Mouse (Mus musculus) embryonic facial prominence, embryonic 15.5 days (tissue): ENCODE results near the gene Pkn1. TPM values are rescaled to one million over a fixed set of nuclear protein-coding genes. Genes with fewer than 3 reads are reported as not detected.

Experiments
- ATAC-seq: fragments of 200-750 bp; cut with Nextera tagmentation; 2 replicates; pipeline ENCODE4 v1.8.0; 2017; ENCODE audit warnings: low read depth, moderate TSS enrichment; ENCODE audit not compliant: insufficient number of reproducible peaks, low FRiP score, low TSS enrichment
- H3K27ac ChIP-seq: fragments of 300-500 bp; sonication (generic); replicated peaks from 2 replicates; pipeline ENCODE4 v1.5.1; 2015; ENCODE audit warnings: mild to moderate bottlenecking, inconsistent platforms
- H3K27me3 ChIP-seq: fragments of 300-500 bp; sonication (generic); 2 replicates; pipeline ENCODE4 v1.6.1; 2015; ENCODE audit warnings: inconsistent platforms
- H3K36me3 ChIP-seq: fragments of 300-500 bp; sonication (generic); 2 replicates; pipeline ENCODE4 v1.6.1; 2015; ENCODE audit warnings: mild to moderate bottlenecking, inconsistent platforms
- H3K4me1 ChIP-seq: fragments of 300-500 bp; sonication (generic); 2 replicates; pipeline ENCODE4 v1.6.1; 2015; ENCODE audit warnings: inconsistent platforms
- H3K4me2 ChIP-seq: fragments of 300-500 bp; sonication (generic); replicated peaks from 2 replicates; pipeline ENCODE4 v1.6.1; 2015; ENCODE audit warnings: mild to moderate bottlenecking, inconsistent platforms
- H3K4me3 ChIP-seq: fragments of 300-500 bp; sonication (generic); replicated peaks from 2 replicates; pipeline ENCODE4 v1.5.1; 2015; ENCODE audit warnings: mild to moderate bottlenecking, inconsistent platforms
- H3K9ac ChIP-seq: fragments of 300-500 bp; sonication (generic); 2 replicates; pipeline ENCODE4 v1.6.1; 2015; ENCODE audit warnings: inconsistent platforms
- H3K9me3 ChIP-seq: fragments of 300-500 bp; sonication (generic); replicated peaks from 2 replicates; pipeline ENCODE4 v1.6.1; 2016; ENCODE audit warnings: inconsistent platforms
- WGBS: fragments of 180-500 bp; shearing (Covaris S2); methylation state at CpG from one replicate; pipeline ENCODE4 v1.1.7; 2015; 5-methylcytosine and 5-hydroxymethylcytosine counted together
- polyA plus RNA-seq: library from polyadenylated mRNA; unstranded; fragments of >200 nt; fragmentation: Nextera tagmentation; extraction: Ambion mirVana; gene quantifications from 2 replicates; pipeline ENCODE4 v1.2.1, GENCODE M21; 2015

Pkn1 gene
- polyA plus RNA-seq, 1 experiment from 2014 or later: 23.7 TPM

DNA sequence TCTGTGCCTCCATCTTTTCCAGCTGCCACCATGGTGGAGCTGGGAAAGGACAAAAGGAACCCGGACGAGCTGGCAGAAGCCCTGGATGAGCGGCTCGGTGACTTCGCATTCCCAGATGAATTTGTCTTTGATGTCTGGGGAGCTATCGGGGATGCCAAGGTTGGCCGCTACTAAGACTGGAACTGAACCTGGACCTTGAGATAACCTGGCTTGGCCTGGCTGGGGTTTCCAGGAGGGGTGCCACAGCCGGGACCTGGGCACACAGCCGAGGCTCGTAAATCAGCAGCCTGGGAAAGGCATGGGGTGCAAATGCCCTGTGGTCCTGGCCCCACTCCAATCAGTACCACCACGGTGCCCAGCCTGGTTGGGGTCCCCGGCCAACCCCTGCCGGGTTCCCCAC lies 34.9 kb downstream of the Pkn1 start:
- WGBS: 86% methylated on average over 13 of the region's 13 CpGs
- ATAC-seq: no peak

DNA sequence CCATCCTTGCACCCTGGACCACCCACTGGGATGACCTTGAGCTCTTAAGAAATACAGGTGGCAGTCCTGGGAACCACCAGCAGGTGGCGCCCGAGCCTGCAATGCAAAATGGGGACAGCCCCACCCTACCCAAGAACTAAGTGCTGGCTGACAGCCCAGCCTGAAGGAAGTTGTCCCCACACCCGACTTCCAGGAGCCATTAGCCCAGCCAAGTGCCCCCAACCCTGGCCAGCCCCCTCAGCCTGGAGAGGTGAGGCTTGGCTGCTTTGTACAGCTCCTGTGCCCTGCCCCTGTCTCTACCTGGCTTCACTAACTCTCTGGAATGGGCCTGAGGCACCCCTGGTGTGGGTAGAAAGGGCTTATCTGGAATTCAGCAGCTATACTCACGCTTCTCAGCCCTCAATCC lies 36.6 kb downstream of the Pkn1 start:
- Histone ChIP-seq H3K27ac (peak overlapping the region; percentile 58), H3K4me1 (peaks cover 84% of the 10 kb centered on the region), H3K4me3 (no peak overlapping the region), H3K4me2 (0 out of 2 replicates have a peak overlapping the region, but pooled peaks have one; percentile 41), H3K9me3 (no peaks in the 10 kb centered on the region), H3K9ac (no peak overlapping the region), H3K36me3 (peaks cover 19% of the 10 kb centered on the region; the same call in 1 of the 2 replicates), H3K27me3 (no peaks in the 10 kb centered on the region)
- WGBS: 4% methylated on average over 4 of the region's 4 CpGs
- peak; percentile 31; the same call in 1 of the 2 replicates for ATAC-seq

More for the DNA sequence above, 34.9 kb downstream of the Pkn1 start:
- no peak overlapping the region for H3K4me3 ChIP-seq
- H3K9me3 ChIP-seq: no peaks in the 10 kb centered on the region
- peaks cover 14% of the 10 kb centered on the region; the same call in 1 of the 2 replicates for H3K36me3 ChIP-seq
- peak overlapping the region; percentile 85 for H3K27ac ChIP-seq
- H3K4me1 ChIP-seq: peaks cover 94% of the 10 kb centered on the region
- no peaks in the 10 kb centered on the region for H3K27me3 ChIP-seq
- no peak overlapping the region for H3K4me2 ChIP-seq
- no peak overlapping the region for H3K9ac ChIP-seq

DNA sequence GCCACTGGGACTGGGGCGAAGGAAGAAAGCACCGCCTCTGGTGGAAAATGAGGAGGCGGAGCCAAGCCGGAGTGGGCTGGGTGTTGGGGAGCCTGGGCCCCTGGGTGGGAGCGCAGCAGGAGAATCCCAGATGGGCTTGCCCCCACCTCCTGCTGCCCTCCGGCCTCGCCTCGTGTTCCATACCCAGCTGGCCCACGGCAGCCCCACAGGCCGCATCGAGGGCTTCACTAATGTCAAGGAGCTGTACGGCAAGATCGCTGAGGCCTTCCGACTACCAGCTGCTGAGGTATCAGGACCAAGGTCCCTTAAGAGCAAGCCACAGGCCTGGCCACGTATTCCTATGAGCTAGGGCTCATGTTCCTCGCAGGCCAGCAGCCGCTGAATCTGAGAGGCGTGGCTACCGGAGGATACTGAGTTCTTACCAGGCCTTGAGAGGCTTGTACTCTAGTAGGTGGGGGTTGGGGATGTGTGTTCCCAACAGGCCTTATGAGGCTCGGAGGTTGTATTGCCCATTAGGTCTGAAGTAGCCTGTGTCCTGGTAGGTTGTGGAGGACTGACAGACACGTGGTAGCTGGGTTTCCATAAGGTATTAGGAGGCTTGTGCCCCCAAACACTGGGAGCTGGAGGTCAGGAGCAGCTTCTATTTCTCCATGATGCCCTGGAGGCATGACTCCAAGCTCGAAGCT lies 37.8 kb downstream of the Pkn1 start:
- Histone ChIP-seq H3K36me3 (peaks cover 19% of the 10 kb centered on the region), H3K27me3 (no peaks in the 10 kb centered on the region), H3K9ac (peak overlapping the region; percentile 23; the same call in 1 of the 2 replicates), H3K4me3 (peak overlapping the region; percentile 22), H3K9me3 (no peaks in the 10 kb centered on the region), H3K4me1 (peaks cover 71% of the 10 kb centered on the region), H3K4me2 (peak overlapping the region; percentile 41), H3K27ac (peak overlapping the region; percentile 76)
- 9% methylated on average over 22 of the region's 22 CpGs for WGBS
- ATAC-seq: peak; percentile 21; the same call in 1 of the 2 replicates

DNA sequence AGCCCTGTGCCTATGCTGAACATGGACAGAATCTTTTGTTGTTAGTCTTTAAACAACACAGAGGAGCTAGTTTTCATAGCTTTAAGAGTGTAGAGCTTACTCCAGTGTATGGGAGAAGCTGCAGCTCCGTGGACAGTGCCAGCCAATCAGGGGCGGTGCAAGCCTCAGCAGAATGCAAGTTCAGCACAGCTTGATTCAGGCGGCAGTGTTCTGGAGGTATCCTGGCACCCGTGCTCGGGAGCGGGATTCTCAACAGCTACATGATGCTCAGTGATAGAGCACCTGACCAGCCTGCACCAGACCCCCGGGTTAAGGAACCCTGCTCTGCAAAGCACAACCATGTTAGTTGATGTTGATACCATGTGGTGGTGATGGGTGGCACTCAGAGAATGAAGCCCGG lies 38.4 kb downstream of the Pkn1 start:
- H3K27ac ChIP-seq: peak overlapping the region; percentile 76
- peak; percentile 16; the same call in 1 of the 2 replicates for ATAC-seq
- H3K9ac ChIP-seq: no peak overlapping the region; the same call in 1 of the 2 replicates
- H3K4me1 ChIP-seq: peaks cover 65% of the 10 kb centered on the region
- peak overlapping the region; percentile 41 for H3K4me2 ChIP-seq
- H3K36me3 ChIP-seq: peaks cover 22% of the 10 kb centered on the region
- H3K9me3 ChIP-seq: no peaks in the 10 kb centered on the region
- H3K27me3 ChIP-seq: no peaks in the 10 kb centered on the region
- H3K4me3 ChIP-seq: peak overlapping the region; percentile 22
- WGBS: 8% methylated on average over 8 of the region's 8 CpGs

DNA sequence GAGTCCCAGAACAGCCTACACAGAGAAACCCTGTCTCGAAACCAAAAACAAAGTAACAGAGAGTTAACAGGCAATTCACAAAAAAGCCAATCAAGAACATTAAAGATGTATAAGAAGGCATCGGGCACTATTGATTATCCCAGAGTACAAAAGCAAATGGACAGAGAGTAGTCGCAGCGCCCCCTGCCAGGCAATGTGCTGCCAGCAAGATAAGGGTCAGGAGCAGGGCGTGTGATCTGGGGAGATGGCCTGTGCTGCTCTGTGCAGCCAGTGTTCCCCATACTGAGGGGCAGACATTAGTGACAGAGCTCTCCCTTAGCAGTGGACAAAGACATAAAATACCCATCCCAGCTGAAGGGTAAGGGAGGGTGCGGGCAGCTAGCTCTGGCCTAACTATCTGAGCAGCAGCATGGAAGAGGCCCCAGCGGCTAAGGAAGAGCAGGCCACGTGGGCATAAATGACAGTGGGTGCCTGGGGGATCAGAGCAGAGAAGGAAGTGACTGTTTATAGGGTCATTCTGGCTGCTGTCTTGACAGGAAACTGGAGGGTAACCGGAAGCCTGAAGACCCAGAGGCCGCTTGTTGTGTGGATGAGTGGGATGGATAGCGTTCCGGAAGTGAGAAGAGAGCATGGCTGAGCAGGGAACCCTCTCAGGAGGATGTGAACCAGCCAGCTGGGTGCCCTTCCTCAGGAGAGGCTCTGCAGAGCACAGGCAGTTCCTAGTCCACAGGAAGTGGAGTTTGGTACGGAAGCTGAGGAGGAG lies 42.3 kb downstream of the Pkn1 start:
- Histone ChIP-seq H3K4me3 (no peak overlapping the region), H3K36me3 (peaks cover 13% of the 10 kb centered on the region; the same call in 1 of the 2 replicates), H3K4me1 (peaks cover 54% of the 10 kb centered on the region), H3K27ac (no peak overlapping the region; the same call in 1 of the 2 replicates), H3K9ac (no peak overlapping the region), H3K27me3 (no peaks in the 10 kb centered on the region), H3K4me2 (no peak overlapping the region), H3K9me3 (no peaks in the 10 kb centered on the region)
- WGBS: 70% methylated on average over 13 of the region's 13 CpGs
- ATAC-seq: no peak

DNA sequence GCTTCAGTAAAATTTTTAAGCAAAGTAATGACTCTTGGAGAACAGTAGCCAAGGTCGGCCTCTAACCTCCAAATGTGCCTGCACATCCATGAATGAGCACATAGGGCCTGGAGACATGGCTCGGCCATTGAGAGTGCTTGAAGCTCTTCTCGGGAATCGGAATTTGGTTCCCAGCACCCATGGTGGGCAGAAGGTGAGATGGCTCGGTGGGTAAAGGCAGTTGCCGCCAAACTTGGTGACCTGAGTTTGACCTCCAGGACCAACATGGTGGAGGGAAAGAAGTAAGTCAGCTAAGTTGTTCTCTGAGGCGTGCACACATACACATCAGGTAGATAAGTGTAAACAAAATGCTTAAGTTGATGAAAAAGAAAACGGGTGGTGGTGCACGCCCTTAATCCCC lies 42.9 kb downstream of the Pkn1 start:
- no peaks in the 10 kb centered on the region for H3K9me3 ChIP-seq
- no peak overlapping the region for H3K4me2 ChIP-seq
- no peak for ATAC-seq
- no peaks in the 10 kb centered on the region for H3K27me3 ChIP-seq
- H3K9ac ChIP-seq: no peak overlapping the region
- WGBS: 92% methylated on average over 9 of the region's 9 CpGs
- H3K4me1 ChIP-seq: peaks cover 48% of the 10 kb centered on the region
- no peak overlapping the region for H3K4me3 ChIP-seq
- H3K36me3 ChIP-seq: peaks cover 13% of the 10 kb centered on the region; the same call in 1 of the 2 replicates
- H3K27ac ChIP-seq: no peak overlapping the region

DNA sequence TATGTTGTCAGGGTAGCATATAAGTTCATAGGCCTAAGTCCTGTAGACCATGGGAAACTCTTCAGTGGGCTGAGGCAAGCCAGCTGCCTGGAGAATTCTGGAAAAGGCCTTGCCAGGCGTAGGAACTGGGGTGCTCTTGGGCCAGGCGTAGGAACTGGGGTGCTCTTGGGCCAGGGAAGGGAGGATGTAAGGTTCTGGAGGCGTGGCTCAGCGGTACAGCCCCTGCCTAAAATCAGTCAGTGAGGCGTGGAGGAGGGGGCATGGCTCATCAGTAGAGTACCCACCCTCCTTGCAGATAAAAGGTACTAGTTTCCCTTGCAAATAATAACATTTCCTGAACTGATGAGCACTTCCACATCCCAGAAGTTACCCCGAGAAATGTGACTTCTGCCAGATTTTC lies 44.3 kb downstream of the Pkn1 start:
- Histone ChIP-seq H3K27me3 (no peaks in the 10 kb centered on the region), H3K4me1 (peaks cover 35% of the 10 kb centered on the region), H3K4me3 (no peak overlapping the region), H3K4me2 (no peak overlapping the region), H3K9ac (no peak overlapping the region), H3K27ac (no peak overlapping the region), H3K36me3 (peaks cover 13% of the 10 kb centered on the region; the same call in 1 of the 2 replicates), H3K9me3 (no peaks in the 10 kb centered on the region)
- no peak for ATAC-seq
- 91% methylated on average over 6 of the region's 6 CpGs for WGBS

DNA sequence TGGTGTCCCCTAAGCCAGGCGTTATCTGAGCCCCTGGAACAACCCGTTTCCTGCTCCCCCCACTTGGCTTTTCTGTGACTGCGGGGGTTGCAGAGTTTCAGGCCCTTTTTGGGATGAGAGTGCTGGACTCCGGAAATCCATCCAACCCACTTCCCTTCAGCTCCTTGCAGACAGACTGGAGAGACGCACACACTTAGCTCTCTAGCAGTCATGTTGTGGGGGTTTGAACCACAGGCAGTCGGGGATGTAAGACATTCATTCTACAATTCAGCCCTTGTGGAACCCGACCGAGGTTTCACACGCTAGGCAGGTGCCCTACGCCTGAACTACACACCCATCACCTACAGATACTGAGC lies 45.3 kb downstream of the Pkn1 start:
- Histone ChIP-seq H3K4me2 (peak overlapping the region; percentile 83), H3K9me3 (no peaks in the 10 kb centered on the region), H3K4me1 (peaks cover 26% of the 10 kb centered on the region), H3K36me3 (peaks cover 6% of the 10 kb centered on the region; the same call in 1 of the 2 replicates), H3K27me3 (no peaks in the 10 kb centered on the region), H3K4me3 (peak overlapping the region; percentile 83), H3K27ac (peak overlapping the region; percentile 84), H3K9ac (peak overlapping the region; percentile 72)
- ATAC-seq: no peak
- 33% methylated on average over 10 of the region's 10 CpGs for WGBS

DNA sequence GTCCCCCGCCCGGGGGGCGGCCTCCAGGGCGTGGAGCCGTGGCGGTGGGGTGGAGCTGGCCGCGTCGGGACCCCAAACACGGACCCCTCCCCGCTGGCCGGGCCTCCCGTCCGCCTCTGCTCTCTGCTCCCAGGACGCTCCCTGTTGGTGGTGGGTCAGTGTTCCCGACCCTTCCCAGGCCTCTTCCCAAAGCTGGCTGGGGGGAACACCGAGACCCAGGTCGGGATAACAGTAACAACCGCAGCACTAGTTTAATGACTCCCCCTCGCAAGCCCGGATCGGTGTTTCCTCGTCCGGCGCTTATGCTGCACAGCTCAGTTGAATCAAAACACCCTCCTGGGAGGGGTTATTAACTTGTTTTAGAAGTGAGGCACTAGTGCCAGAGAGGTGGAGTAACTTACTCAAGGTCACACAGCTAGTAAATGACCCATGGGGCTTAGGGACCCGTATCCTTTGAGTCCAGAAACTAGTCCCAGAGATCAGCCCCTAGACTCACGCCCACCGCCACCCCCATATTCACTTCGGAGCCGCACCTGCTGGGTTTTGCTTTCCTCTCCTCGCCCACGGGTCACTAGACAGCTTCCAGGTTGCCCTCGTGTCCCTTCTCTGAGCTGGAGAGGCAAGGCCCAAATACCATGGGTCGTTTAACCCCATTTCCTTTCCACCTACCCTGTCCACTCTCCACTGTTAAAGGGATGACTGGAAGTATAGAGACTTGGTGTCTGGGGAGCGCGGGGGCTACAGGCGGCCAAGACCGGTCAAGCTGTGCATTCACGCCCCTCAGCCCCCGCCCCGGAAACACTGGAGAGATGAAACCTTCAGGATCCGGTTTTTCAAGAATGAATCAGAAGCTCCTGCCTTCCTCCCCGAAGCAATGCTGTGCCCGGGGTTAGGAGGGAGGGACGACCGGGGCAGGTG lies 46.0 kb downstream of the Pkn1 start:
- Histone ChIP-seq H3K9ac (peak overlapping the region; percentile 72), H3K9me3 (no peaks in the 10 kb centered on the region), H3K4me2 (peak overlapping the region; percentile 83), H3K27me3 (no peaks in the 10 kb centered on the region), H3K36me3 (peaks cover 5% of the 10 kb centered on the region; the same call in 1 of the 2 replicates), H3K4me1 (peaks cover 24% of the 10 kb centered on the region), H3K27ac (peak overlapping the region; percentile 84), H3K4me3 (peak overlapping the region; percentile 83)
- WGBS: 1% methylated on average over 44 of the region's 46 CpGs
- ATAC-seq: peak; percentile 17; the same call in 1 of the 2 replicates

DNA sequence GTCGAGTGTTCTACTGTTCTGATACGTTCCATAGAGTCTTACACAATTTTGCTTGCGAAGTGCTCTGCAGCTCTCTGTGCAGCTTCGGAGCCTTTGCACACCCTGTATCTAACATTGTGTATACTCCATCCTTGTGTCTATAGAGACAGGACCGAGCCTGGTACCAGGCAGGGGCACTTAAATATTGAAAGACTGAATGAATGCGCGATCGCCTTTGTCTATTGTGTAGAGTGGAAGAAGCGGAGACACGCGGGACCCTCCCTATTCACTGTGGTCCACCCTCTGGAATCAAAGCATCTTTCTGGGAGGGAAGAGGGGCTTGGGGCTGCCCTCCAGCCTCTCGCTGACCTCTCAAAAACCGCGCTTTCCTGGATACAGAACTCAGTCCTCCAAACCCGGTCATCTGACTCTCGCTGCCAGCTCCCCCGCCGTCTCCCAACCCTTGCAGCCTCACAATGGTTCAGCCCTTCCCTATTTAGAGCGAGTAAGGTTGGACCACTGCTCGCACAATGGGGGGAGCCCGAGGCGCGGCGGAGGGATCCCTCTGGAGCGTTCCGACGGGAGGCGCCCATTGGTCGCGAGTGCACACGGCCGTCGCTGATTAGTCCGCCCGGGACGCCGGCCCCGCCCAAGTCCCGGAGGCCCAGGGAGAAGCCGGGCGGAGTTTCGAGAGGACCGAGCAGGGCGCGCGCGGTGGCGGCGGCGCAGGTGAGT lies 46.8 kb downstream of the Pkn1 start, which contains the start of gene Gipc1:
Gipc1 (plus strand) TSS at position 648 of the 714 bp plus-strand sequence.
- H3K4me2 ChIP-seq: peak within 1 kb of the TSS; percentile 83
- H3K4me3 ChIP-seq: peak within 1 kb of the TSS; percentile 83
- peak within 1 kb of the TSS; percentile 86 for H3K27ac ChIP-seq
- H3K4me1 ChIP-seq: peaks cover 24% of the 10 kb centered on the region
- no peaks in the 10 kb centered on the region for H3K9me3 ChIP-seq
- H3K27me3 ChIP-seq: no peaks in the 10 kb centered on the region
- ATAC-seq: peak; percentile 96
- peak within 1 kb of the TSS; percentile 72 for H3K9ac ChIP-seq
- 3% methylated on average over 49 of the region's 50 CpGs for WGBS
- H3K36me3 ChIP-seq: peaks cover 5% of the 10 kb centered on the region; the same call in 1 of the 2 replicates
